Mouse (Mus musculus): ENCODE data around the gene Ntn1.

Gene Ntn1

DNA sequence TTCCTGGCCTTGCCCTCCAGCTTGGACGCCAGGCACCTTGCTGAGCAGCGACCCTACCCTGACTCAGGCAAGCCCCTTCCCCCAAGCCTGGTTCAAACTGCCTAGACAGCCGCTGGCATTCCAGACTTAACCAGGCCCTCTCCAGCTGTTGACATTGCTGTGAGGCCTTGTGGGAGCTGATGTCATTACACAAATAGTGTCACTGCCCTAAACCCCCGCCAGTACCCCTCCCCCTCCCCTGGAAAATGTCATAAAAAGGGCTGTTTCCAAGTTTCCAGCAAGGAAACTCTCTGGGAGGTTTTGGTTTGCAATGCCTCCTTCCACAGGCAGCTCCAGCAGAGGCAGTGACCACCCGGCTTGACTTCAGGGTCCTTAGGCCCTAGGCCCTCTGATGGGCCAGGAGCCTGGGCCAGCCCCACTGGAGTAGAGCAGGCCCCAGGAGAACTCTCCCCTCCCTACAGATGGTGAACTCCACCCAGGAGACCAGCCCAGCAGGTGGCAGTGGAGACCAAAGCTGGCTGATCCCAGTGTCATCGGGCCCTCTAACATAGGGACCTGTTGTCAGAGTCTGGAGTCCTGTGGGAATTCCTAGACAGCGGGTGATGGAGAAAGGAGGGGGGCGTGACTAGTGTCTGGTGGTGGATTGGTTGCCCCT, 188.6 kb downstream of the Ntn1 start:
- DNase-seq (ENCODE audit: low spot score) = no peak

DNA sequence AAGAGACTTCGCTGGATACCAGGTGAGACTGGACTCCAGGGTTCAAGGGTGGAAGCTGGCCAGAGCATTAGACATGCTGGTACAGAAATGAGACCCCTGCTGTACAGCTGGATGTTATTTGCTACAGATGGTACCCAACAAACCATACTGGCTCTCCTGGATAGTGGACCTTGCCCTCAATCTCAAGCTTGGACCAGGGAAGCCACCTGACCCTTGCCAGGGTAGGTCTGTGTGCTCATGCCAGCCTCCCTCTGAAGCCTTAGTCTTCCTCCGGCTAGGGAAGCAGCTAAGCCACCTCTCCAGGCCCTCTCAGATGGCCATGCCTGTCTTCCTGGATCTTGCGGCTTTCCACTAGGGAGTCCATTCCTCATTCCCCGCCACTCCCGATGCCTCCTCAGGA, 189.9 kb downstream of the Ntn1 start:
- DNase-seq (ENCODE audit: low spot score) = no peak

DNA sequence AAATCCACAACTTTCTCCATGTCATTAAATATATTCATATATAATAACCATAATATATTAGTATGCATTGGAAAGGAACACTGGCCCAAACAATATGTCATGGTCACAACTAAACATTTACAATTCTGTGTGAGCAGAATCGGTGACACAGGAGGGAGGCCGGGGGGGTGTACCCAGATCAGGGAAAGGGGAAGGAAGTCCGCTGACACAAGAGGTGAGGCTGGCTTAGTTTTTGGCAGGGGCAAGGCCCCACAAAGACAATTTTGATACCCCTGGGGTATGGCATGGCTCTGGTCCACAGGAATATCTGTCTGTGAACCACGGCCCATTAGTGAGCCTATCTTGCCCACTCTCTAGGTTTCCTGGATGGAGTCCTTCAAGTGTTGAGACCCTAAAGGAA, 191.1 kb downstream of the Ntn1 start:
- no peak for DNase-seq (ENCODE audit: low spot score)

DNA sequence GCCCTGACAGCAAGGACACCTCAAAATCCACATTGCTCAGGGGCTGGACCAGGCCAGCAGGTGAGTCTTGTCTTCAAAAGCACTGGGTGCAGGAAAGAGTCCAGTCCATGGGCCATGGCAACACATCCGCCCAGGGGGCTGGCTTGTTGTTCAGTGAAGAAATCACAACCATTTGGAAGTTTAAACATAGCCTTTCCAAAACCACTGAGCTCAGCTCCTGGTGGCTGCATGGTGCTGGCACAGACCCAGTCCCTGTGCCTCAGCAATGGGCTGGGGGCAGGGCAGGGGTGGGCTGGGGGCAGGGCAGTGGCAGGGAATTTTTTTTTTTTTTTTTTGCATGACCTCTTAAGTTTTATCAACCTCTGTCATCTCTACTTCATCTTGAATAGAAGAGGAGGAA, 192.0 kb downstream of the Ntn1 start:
- DNase-seq (ENCODE audit: low spot score) = no peak

DNA sequence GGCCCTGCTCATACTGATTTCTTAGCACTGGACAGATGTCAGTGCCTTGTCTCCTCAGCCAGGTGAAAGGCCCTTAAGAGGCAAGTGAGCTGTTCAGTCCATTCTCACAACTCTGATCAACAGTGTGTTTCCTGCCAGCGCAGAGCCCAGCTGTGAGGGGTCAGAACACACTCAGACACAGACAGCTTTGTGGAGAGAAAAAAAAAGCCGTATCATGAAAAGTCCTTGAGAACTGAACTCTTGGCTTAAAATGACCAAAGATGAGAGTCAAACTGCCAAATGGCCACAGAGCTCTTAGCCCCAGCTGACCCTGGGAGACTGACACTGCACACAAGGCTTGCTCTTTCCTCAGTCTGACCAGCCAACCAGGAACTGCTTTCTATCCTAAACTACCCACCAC, 192.6 kb downstream of the Ntn1 start:
- DNase-seq (ENCODE audit: low spot score) = no peak

DNA sequence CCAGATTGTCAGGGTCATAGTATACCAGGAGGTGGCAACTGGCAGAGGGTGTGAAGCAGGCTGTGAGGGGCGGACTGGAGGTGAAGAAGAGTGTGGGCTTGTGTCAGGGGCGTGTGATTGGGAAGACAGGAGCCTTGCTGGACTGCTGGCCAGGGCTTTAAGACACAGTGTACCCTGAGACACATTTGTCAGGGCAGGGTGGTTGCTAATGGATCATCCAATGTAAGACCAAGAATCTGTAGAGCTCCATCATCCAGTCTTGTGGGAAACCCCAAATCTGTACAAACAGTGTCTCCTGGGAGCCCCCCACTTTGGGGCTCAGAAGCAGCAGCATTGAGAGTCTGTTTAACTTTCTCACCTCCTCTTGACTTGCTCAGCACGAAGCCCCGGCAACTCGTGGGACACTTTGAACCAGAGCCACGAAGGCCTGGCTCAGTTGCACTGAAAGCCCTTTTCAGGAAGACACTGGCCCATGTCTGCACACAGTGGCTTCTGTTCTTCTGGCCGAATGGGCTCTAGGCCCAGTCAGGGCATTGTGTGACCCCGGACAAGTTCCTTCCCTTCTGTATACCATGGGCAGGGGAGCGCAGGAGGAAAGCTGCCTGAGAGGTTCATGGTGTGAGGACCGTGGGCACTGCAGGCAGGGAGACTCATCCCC, 194.9 kb downstream of the Ntn1 start:
- DNase-seq (ENCODE audit: low spot score) = no peak

DNA sequence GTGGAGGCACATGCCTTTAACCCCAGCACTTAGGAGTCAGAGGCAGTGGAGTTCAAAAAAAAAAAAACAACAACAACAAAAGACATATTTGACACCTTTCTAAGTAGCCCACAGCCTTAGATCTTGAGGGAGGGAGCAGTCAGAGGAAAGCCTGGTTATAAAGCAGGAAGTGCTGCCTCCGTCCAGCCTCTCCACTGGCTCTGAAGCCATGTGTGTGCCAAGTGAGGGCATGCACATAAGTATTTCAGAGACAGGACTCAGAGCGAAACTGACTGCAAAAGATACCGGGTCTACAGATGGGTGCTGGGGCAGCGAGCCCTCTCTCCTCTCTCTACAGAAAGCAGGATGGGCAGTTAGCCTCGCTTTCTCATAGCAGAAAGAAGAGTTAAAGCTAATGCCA, 196.2 kb downstream of the Ntn1 start:
- no peak for DNase-seq (ENCODE audit: low spot score)

DNA sequence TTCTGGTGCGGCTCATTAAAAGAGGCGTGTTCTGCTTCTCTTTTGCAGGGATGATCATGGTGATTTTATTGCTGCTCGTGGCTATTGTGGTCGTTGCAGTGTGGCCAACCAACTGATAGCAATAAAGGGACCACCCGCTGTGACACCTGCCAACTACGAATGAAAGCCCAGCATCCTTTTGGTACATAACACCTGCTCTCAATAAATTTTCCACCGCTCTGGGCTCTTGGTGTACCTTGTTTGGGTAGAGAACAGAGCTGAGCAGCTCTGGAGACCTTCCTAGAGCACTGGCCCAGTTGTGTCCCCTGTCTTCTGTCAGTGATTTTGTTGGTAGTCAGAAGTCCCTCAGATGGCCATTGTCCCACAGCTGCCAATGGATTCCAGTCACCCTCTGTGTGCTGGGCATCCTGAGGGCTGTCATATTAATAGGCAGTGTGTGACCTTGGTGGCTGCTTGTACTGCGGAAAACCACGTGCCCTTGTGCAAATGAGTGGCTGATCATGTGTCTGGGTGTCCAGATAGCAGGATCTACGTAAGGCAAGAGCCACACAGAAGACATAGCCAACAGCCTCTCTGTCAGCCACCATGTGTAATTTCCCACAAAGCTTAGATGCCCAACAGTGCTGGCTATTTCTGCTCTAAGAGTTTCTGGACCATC, 196.8 kb downstream of the Ntn1 start:
- DNase-seq (ENCODE audit: low spot score) = no peak

DNA sequence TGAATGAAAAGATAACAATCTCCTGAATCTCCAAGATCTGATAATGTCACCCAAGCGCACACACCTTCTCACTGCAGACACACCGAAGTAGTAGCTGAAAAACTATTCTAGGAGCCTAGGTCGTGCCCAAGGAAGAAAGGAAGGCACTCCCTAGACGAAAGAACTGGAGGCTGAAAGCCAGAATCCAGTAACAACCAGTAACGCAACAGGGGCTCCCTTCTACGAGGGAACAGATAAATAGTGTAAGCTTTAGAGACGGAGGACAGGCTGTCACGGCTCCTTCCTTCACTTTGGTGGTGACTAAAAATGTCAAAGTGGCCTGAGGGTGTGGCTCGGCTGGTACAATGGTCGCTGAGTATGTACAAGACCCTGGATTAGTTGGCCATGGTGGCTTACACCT, 198.1 kb downstream of the Ntn1 start:
- DNase-seq (ENCODE audit: low spot score) = no peak

DNA sequence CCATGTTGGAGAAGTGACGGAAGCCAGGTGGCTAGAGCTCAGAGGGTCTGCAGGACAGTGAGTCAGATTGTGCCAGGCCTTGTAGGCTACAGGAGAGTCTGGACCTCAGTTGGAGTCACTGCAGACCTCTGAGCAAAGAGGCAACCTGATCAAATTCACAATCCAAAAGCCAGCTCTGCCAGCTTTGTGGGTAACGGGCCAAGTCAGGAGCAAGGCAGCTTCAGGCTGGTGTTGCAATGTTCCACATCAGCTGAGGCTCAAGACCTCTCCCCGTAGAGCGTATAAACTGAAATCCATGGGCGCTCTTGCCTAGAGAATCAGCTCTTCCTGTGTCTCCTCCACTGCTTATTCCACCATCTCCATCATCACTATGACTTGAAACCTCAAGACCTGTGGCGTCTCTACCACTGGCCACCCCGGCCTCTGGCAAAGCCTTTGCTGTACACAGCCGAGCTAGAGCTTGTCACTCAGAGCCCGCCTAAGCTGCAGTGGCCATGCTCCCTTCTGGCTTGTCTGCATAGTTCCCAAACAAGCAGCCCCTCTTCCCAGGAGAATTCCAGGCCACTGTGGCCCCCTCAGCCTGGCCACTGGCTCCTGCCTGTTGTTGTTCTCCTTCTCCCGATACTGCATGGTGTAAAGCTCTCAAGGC, 198.7 kb downstream of the Ntn1 start:
- DNase-seq (ENCODE audit: low spot score) = no peak

DNA sequence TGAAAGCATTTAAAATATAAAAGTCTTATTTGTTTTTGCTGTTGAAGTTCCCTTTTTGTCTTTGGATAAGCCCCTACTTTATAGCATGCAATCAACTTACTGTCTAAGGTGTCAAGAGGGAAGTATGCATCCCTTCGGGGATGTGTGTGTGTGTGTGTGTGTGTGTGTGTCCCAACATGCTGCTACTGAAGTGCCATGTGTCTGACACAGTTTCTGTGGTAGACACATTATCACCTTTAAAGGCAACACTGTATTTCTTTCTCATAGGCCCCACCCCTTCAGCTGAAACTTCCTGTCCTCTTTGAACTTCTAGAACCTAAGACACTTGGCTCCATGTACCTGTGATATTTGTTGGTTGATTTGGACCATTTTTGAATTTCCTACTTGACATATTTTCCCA, 199.6 kb downstream of the Ntn1 start:
- DNase-seq (ENCODE audit: low spot score) = no peak

DNA sequence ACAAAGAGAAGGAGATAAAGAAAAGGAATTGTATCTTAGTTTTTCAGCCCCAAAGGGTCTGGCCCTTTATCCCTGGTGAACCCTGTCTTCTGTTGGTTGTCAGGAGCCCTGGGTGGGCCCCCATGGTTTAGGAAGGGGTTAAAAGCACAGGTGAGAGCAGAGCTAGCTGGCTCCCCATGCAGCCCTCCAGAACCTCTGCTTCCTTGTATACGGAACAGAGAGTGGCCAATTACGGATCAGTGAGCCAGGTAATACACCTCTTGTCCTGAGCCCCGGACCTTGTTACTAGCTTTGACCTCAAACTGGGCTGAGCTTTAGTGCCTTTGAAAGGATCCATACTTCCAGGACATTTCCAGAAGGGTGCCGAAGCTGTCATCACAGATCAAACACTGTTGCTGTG, 200.1 kb downstream of the Ntn1 start:
- no peak for DNase-seq (ENCODE audit: low spot score)

DNA sequence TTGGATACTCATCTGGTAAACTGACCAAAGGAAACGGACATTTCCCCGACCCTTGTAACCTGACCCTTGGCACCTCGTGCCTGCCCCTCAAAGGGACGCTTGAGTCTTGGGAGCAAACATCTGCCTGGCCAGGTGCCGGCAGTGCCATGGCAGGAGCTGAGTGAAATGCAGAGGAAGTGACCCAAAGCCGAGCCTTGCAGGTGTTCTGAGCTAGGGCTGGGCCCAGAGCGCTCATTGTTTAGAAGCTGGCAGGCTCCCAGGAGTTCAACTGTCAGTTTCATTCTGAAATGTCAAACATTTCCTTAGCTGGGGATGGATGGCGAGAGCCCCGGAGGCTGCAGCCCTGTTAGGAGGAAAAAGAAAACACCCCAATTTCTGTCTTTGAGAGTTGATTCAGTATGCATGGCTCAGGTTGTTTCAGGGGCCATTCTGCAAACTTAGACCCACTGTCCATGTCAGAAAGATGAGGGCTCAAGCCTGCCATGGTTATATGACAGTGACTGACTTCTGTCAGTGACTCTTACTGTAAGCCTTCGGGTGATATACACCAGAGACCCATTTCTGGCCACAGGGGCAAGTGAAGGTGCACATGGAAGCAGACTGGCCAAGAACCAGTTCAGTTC, 200.7 kb downstream of the Ntn1 start:
- no peak for DNase-seq (ENCODE audit: low spot score)

DNA sequence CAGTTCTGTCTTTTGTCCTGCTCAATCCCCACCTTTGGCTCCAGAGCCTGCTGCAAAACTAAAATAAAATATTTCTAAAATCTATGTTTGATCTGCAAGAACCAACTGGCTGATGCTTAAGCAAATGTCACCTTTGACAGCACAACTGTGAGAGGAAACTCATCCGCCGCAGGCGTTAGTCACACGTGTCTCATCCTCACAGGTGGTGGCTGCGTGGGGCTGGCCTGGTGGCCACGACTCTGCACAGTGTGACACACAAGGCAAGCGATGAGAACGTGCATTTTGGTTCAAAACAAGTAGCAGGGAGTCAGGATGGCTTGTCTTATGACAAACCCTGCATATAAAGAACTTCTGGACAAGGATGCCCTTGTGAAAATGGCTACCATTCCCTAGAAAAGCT, 201.5 kb downstream of the Ntn1 start:
- no peak for DNase-seq (ENCODE audit: low spot score)

DNA sequence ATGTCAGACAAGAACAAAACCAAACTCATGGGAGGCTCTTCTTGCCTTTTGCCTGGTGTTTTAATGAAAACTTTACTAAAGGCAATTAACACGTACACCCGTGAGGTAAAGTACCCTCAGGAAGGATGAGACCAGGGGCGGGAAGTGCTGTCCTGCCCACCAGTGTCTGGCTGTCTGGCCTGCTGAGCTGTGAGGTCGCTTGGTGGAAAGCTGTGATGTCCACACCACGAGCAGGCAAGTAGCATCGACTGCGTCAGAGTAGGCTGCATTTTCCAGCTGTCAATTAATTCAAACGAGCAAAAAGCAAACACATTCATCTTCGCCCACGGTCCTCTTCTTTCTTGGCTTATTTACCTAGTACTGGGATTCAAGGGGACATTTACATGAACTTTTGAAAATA, 201.9 kb downstream of the Ntn1 start:
- DNase-seq (ENCODE audit: low spot score) = no peak

DNA sequence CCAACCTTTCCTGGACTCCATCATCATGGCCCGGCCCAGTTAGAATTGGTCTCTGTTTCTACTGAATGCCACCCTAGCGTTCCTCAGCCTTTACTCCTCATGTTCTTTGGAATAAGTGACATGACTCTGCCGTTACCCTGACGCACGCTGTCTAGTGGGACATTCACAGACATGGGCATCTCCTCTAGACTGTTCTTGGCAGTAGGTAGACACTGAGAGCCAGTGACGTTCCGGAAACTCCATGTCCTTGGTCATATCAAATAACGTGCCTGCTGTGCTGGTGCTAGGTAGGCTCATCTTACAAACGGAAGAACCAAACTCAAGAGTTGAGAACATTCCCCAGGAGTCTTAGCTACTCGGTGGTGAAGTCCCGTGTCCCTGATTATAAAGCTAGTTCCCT, 203.2 kb downstream of the Ntn1 start:
- DNase-seq (ENCODE audit: low spot score) = no peak

DNA sequence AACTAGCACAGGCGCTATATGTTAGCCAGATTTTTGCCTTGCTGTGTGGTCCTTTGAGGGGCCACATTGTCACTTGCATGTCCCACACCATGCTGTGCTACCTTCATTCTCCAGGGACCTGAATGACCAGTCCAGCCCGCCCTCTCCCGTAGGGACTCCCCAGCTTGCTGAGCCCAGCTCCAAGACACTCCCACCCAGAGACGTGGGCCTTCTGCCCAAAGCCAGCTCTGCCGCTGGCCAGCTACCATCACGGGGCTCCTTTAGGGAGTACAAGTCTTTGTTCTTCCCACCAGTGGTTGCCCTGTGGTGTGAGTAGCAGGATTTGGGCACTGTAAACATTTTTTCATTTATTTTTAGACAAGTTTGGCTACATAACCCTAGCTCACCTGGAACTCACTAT, 204.1 kb downstream of the Ntn1 start:
- no peak for DNase-seq (ENCODE audit: low spot score)

DNA sequence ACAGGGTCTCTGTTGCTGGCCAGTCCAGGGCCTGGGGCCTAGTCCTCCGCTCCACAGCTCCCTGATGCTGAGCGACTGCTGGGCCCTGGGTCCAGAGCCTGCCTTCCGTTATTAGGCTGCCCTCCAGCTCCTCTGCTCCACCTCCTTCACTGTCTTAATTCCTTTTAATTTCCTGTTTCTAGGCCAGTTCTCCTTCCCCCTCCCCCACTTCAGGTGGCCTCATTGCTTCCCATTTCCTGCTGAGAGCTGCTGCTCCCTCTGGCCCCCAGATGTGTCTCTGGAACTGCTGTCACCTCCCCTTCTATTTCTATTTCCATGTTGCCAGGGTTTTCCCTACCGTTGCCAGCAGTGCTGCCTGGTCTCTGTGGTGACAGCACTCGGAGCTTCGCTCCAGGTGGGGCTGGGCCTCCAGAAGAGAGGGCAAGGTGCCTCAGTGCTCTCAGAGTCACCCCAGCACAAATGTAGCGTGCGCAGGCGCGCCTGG, 204.9 kb downstream of the Ntn1 start:
- no peak for DNase-seq (ENCODE audit: low spot score)

DNA sequence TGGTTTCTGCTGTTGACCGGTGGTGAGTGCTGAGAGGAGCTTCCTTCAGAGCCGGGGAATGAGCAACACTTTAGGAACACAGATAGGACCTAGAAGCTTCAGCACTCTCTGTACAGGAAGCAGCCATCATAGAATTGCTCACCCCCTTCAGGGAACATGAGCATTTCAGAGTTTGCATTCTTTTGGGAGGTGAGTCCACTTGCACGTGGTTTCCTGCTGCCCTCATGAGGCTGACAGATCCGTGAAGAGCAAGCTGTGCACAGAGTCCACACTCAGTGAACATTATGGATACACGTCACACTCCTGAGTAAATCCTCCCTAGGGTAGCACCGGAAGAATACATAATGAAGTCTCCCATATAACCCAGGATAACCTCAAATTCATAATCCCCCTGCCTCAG, 205.5 kb downstream of the Ntn1 start:
- DNase-seq (ENCODE audit: low spot score) = no peak

DNA sequence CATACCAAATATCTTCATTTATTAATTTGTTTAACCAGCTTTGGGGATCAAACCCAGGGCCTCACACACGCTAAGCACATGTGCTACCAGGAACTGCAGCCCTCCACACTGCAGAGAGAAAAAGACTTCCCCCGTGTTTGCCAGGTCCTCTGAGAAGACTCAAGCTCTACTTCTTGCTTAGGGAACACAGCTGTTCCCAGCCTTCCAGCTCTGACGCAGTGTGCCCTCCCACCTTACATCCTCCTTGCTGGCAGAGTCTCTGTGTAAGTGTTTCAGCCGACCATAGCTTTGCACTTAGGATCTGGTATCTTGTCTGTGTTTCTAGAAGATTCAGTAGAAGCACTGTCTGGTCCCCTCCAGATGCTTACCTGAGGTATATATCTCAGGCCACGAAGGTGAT, 209.8 kb downstream of the Ntn1 start:
- no peak for DNase-seq (ENCODE audit: low spot score)

DNA sequence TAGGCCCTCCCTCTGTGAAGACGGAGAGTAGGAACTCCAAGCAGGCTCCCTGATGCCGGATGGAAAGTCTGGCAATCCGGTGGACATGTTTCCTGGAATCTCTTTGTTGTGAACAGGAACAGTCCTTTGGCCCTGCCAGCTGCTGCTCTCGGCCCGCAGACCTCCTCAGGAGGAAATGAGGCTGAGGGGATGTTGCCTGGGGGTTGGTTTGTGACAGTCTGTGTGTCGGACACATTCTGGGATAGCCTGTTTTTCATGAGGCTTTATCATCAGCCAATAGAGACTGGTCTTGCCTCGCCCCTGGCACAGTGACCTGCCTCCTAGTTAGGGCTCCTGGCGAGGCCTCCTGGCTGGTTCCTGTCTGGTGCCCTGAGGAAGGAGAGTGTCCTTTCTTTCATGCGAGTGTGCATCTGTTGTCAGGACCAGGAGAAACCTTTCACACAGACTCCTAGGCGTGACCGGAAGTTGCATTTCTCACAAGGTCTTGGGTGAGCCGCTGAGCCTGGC, 211.9 kb downstream of the Ntn1 start:
- no peak for DNase-seq (ENCODE audit: low spot score)

DNA sequence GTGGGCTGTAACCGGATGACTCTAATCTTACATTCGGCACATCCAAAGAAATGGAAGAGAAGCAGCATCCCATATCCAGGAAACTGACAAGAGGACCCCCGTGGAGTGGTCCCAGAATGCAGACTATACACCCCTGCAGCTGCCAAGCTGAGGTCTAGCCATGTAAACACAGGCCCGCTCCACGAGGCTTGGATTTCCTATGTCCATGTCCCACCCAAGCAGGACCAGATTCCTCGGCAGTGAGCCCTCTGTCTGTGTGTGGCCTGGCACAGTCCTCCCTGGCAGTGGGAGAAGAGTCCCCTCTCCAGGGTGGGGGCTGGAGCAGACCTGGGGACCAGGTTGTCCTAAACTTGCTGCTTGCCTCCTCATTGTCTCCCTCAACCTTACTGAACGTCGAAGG, 213.4 kb downstream of the Ntn1 start:
- no peak for DNase-seq (ENCODE audit: low spot score)
